Mouse (Mus musculus) embryo, embryonic 10.5 days (tissue): ENCODE results near the gene Acsf3.

Source experiments
- DNase-seq: peaks from one replicate; pipeline ENCODE4 v3.0.0-alpha.2; 2015; ENCODE audit warnings: low spot score

The Acsf3 gene

GRCm38 (mm10) chr8:122761109-122761508 lies 14.2 kb upstream of the Acsf3 start:
- DNase-seq: no peak

- DNase-seq: no peak
Observed at GRCm38 (mm10) chr8:122762731-122763266, 12.5 kb upstream of the Acsf3 start.

- DNase-seq: no peak
Observed at GRCm38 (mm10) chr8:122763267-122763738, 12.0 kb upstream of the Acsf3 start.

- DNase-seq: no peak
Observed at GRCm38 (mm10) chr8:122764790-122765474, 10.4 kb upstream of the Acsf3 start.

GRCm38 (mm10) chr8:122766189-122766588 lies 9.1 kb upstream of the Acsf3 start:
- DNase-seq: no peak

- DNase-seq: no peak
Observed at GRCm38 (mm10) chr8:122766647-122767200, 8.6 kb upstream of the Acsf3 start.

GRCm38 (mm10) chr8:122767229-122767628 lies 8.1 kb upstream of the Acsf3 start:
- no peak for DNase-seq

- DNase-seq: no peak
Observed at GRCm38 (mm10) chr8:122769251-122770058, 5.8 kb upstream of the Acsf3 start.

- no peak for DNase-seq
Observed at GRCm38 (mm10) chr8:122772431-122773060, 2.7 kb upstream of the Acsf3 start.

GRCm38 (mm10) chr8:122777701-122778100 lies 2.4 kb downstream of the Acsf3 start:
- no peak for DNase-seq

- DNase-seq: no peak
Observed at GRCm38 (mm10) chr8:122778703-122779239, 3.5 kb downstream of the Acsf3 start.

GRCm38 (mm10) chr8:122779255-122779654 lies 4.0 kb downstream of the Acsf3 start:
- DNase-seq: no peak

- no peak for DNase-seq
Observed at GRCm38 (mm10) chr8:122784756-122785155, 9.5 kb downstream of the Acsf3 start.

- DNase-seq: no peak
Observed at GRCm38 (mm10) chr8:122789796-122790195, 14.5 kb downstream of the Acsf3 start.

GRCm38 (mm10) chr8:122793375-122794174 lies 18.3 kb downstream of the Acsf3 start:
- DNase-seq: no peak

GRCm38 (mm10) chr8:122794175-122794454 lies 18.8 kb downstream of the Acsf3 start:
- DNase-seq: no peak

GRCm38 (mm10) chr8:122803906-122804761 lies 28.8 kb downstream of the Acsf3 start:
- DNase-seq: peak; percentile 47

- no peak for DNase-seq
Observed at GRCm38 (mm10) chr8:122805349-122805748, 30.1 kb downstream of the Acsf3 start.

- no peak for DNase-seq
Observed at GRCm38 (mm10) chr8:122806956-122807538, 31.8 kb downstream of the Acsf3 start.

- no peak for DNase-seq
Observed at GRCm38 (mm10) chr8:122807907-122808306, 32.6 kb downstream of the Acsf3 start.
